In the genomic region with DNA sequence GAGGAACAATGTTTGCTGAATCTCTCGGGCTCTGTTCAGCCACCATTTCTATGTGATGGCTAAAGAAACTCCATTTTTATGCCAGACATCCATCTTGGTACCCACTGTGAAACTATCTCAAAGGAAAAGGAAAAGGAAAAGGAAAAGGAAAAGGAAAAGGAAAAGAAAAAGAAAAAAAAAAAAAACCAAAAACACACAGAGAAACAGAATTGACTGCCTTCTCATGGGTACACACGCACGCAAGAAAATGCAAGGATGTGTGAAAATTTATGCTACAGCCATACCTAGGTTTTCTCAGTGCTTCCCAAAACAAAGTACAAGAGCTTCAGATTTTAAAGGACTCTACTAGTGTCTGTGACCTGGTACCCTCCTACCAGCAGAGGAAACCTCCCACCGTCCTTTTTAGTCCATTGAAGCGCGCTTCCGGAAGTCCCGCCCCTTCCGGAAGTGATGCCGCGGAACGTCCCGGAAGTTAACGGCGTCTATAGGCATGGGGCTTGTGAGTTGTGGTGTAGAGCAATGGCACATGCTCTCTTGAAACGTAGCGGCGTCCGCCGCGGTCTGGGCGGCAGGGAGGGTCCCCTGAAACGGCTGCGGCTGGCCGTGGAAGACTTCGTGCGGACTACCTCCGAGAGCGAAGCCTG, we compare ENCODE assay signal across 8 mouse cellular contexts. TPM values are rescaled to one million over a fixed set of nuclear protein-coding genes. Genes with fewer than 3 reads are reported as not detected.
DNase-seq lines count a peak whose midpoint lies in the region; ATAC-seq and TF ChIP-seq lines count a peak whose summit lies in the region.

A gene (plus strand): TSS at position 437 of the 644 bp plus-strand sequence.

- 4% methylated on average over 29 of the region's 29 CpGs for WGBS in embryonic facial prominence, embryonic 14.5 days
- WGBS in heart, adult 2 months: 5% methylated on average over 29 of the region's 29 CpGs
- WGBS in limb, embryonic 13.5 days: 4% methylated on average over 29 of the region's 29 CpGs
- WGBS in midbrain, embryonic 16.5 days: 4% methylated on average over 29 of the region's 29 CpGs

- peak; percentile 99 for ATAC-seq in embryonic facial prominence, embryonic 14.5 days (ENCODE audit: low read depth)
- peak; percentile 98 for ATAC-seq in limb, embryonic 13.5 days (ENCODE audit: low FRiP score, low read depth)
- ATAC-seq in midbrain, embryonic 16.5 days: peak; percentile 98

- H3K9ac ChIP-seq in embryonic facial prominence, embryonic 14.5 days (ENCODE audit: low read depth, low read length): peak within 1 kb of the TSS; percentile 87
- peak within 1 kb of the TSS; percentile 65 for H3K9ac ChIP-seq in heart, adult 2 months (ENCODE audit: low read depth, low read length)
- H3K9ac ChIP-seq in limb, embryonic 13.5 days: peak within 1 kb of the TSS; percentile 93
- peak within 1 kb of the TSS; percentile 87 for H3K9ac ChIP-seq in midbrain, embryonic 16.5 days (ENCODE audit: low read depth, low read length)

- peak within 1 kb of the TSS; percentile 94 for H3K4me2 ChIP-seq in embryonic facial prominence, embryonic 14.5 days (ENCODE audit: low read depth, low read length)
- H3K4me2 ChIP-seq in limb, embryonic 13.5 days (replicated peaks): peak within 1 kb of the TSS; percentile 95
- H3K4me2 ChIP-seq in midbrain, embryonic 16.5 days (ENCODE audit: low read length): peak within 1 kb of the TSS; percentile 99

- no peaks in the 10 kb centered on the region for H3K9me3 ChIP-seq in embryonic facial prominence, embryonic 14.5 days (ENCODE audit: control insufficient read depth, low read length)
- H3K9me3 ChIP-seq in limb, embryonic 13.5 days: no peaks in the 10 kb centered on the region
- H3K9me3 ChIP-seq in midbrain, embryonic 16.5 days (replicated peaks; ENCODE audit: control insufficient read depth, low read length, poor library complexity, severe bottlenecking): no peaks in the 10 kb centered on the region

- peak; percentile 94 for DNase-seq in 3T3-L1 (ENCODE audit: low read depth, low spot score)
- peak; percentile 52 to 73 for DNase-seq in adrenal gland, postnatal 4 days (ENCODE audit: low spot score in 2 of 2)
- peak; percentile 96 for DNase-seq in embryonic facial prominence, embryonic 14.5 days (ENCODE audit: low spot score)
- DNase-seq in heart, adult 2 months: peak; percentile 92 to 93
- DNase-seq in kidney, adult 8-10 months: peak; percentile 85 to 90
- DNase-seq in spleen, postnatal 10 days (ENCODE audit: low spot score in 2 of 2): peak; percentile 81 to 91

- intact Hi-C loops in heart, adult 2 months (cut with DNase I): loop anchor here (2.0 to 5.0 kb wide), 2 partner anchors 47 to 134 kb away; a partner anchor contains a TSS

- peak within 1 kb of the TSS; percentile 89 for H3K4me3 ChIP-seq in embryonic facial prominence, embryonic 14.5 days (ENCODE audit: low read depth, low read length)
- H3K4me3 ChIP-seq in heart, adult 2 months: peak within 1 kb of the TSS; percentile 88
- peak within 1 kb of the TSS; percentile 87 for H3K4me3 ChIP-seq in limb, embryonic 13.5 days
- peak within 1 kb of the TSS; percentile 96 for H3K4me3 ChIP-seq in midbrain, embryonic 16.5 days (ENCODE audit: low read depth, low read length)

- no peak within 1 kb of the TSS; the same call in 1 of the 2 replicates for H3K27ac ChIP-seq in embryonic facial prominence, embryonic 14.5 days (replicated peaks; ENCODE audit: low read depth, low read length)
- H3K27ac ChIP-seq in heart, adult 2 months: peak within 1 kb of the TSS; percentile 76
- peak within 1 kb of the TSS; percentile 56 for H3K27ac ChIP-seq in limb, embryonic 13.5 days
- peak within 1 kb of the TSS; percentile 76 for H3K27ac ChIP-seq in midbrain, embryonic 16.5 days (ENCODE audit: low read length)

- 0 out of 2 replicates have a peak, but pooled peaks have one; percentile 19 for TF ChIP-seq CTCF in heart, adult 2 months (IDR thresholded peaks at IDR 0.05)

- peaks cover 35% of the 10 kb centered on the region for H3K36me3 ChIP-seq in embryonic facial prominence, embryonic 14.5 days (ENCODE audit: control insufficient read depth, insufficient read depth, low read length)
- H3K36me3 ChIP-seq in heart, adult 2 months (ENCODE audit: control insufficient read depth, insufficient read depth, low read length): peaks cover 15% of the 10 kb centered on the region
- peaks cover 34% of the 10 kb centered on the region for H3K36me3 ChIP-seq in limb, embryonic 13.5 days
- H3K36me3 ChIP-seq in midbrain, embryonic 16.5 days (ENCODE audit: control insufficient read depth, insufficient read depth, low read length): peaks cover 13% of the 10 kb centered on the region; the same call in 1 of the 2 replicates

- peak; percentile 71; the same call in 1 of the 2 replicates for TF ChIP-seq POLR2A in heart, adult 2 months (IDR thresholded peaks at IDR 0.05; ENCODE audit: insufficient read depth, low read depth, low read length)

- TF ChIP-seq EP300 in heart, adult 2 months (IDR thresholded peaks at IDR 0.05; ENCODE audit: insufficient read depth, low read depth, low read length): 0 out of 2 replicates have a peak, but pooled peaks have one; percentile 6

- H3K4me1 ChIP-seq in embryonic facial prominence, embryonic 14.5 days (ENCODE audit: control insufficient read depth, insufficient read depth, low read length): peaks cover 14% of the 10 kb centered on the region
- H3K4me1 ChIP-seq in heart, adult 2 months (ENCODE audit: control insufficient read depth, insufficient read depth, low read length): peaks cover 2% of the 10 kb centered on the region
- H3K4me1 ChIP-seq in limb, embryonic 13.5 days: peaks cover 25% of the 10 kb centered on the region
- H3K4me1 ChIP-seq in midbrain, embryonic 16.5 days (ENCODE audit: control insufficient read depth, insufficient read depth, low read length): peaks cover 21% of the 10 kb centered on the region

- H3K79me2 ChIP-seq in heart, adult 2 months (replicated peaks; ENCODE audit: control insufficient read depth, insufficient read depth, low read length): no peaks in the 10 kb centered on the region

- H3K27me3 ChIP-seq in embryonic facial prominence, embryonic 14.5 days (replicated peaks; ENCODE audit: control insufficient read depth, insufficient read depth, low read length): no peaks in the 10 kb centered on the region; the same call in 1 of the 2 replicates
- no peaks in the 10 kb centered on the region for H3K27me3 ChIP-seq in heart, adult 2 months (ENCODE audit: control insufficient read depth, insufficient read depth, low read length)
- peaks cover 20% of the 10 kb centered on the region; the same call in 1 of the 2 replicates for H3K27me3 ChIP-seq in limb, embryonic 13.5 days
- peaks cover 3% of the 10 kb centered on the region; the same call in 1 of the 2 replicates for H3K27me3 ChIP-seq in midbrain, embryonic 16.5 days (ENCODE audit: control insufficient read depth, insufficient read depth, low read depth, low read length)

RNA-seq across cellular contexts. Expression of the gene that starts here (rescaled TPM):
- 10 to 100 TPM; 45.0 to 50.9 TPM for total RNA-seq in adrenal gland, postnatal 4 days (2021)
- 17.4 and 28.9 TPM in 2 replicates for polyA plus RNA-seq in embryonic facial prominence, embryonic 14.5 days (2014; fragmentation: Nextera tagmentation; extraction: Ambion mirVana)
- 10 to 100 TPM; 13.4 to 16.1 TPM for total RNA-seq in heart, adult 2 months (2021)
- 4.5 and 9.3 TPM in 2 replicates for polyA plus RNA-seq in heart, adult 2 months (2012; rRNA removed)
- polyA plus RNA-seq in limb, embryonic 13.5 days (2015; fragmentation: Nextera tagmentation; extraction: Ambion mirVana): 27.0 and 30.4 TPM in 2 replicates
- polyA plus RNA-seq in midbrain, embryonic 16.5 days (2015; fragmentation: Nextera tagmentation; extraction: Ambion mirVana): 21.1 and 21.3 TPM in 2 replicates
